Mouse (Mus musculus): ENCODE results near the gene Ston2.
"Not testable (repeated sequence)": the region's sequence is repeated elsewhere in the genome, so short reads cannot be mapped to it uniquely, and the experiment has no call there.

The Ston2 gene

GRCm38 (mm10) chr12:91793266-91793665, 5.1 kb upstream of the Ston2 start:
- no peak for DNase-seq (ENCODE audit: extremely low spot score, low read depth, low spot score)

- DNase-seq (ENCODE audit: extremely low spot score, low read depth, low spot score), result no peak
These were observed 3.6 kb upstream of the Ston2 start for GRCm38 (mm10) chr12:91791822-91792221.

- DNase-seq (ENCODE audit: extremely low spot score, low read depth, low spot score), result no peak
These were observed 1.6 kb upstream of the Ston2 start for GRCm38 (mm10) chr12:91789801-91790200.

GRCm38 (mm10) chr12:91788446-91788845, 259 bp upstream of the Ston2 start:
- not testable (repeated sequence) for DNase-seq (ENCODE audit: extremely low spot score, low read depth, low spot score)

GRCm38 (mm10) chr12:91786355-91786754, 1.8 kb downstream of the Ston2 start:
- no peak for DNase-seq (ENCODE audit: extremely low spot score, low read depth, low spot score)

- DNase-seq (ENCODE audit: extremely low spot score, low read depth, low spot score), result no peak
These were observed 6.8 kb downstream of the Ston2 start for GRCm38 (mm10) chr12:91781432-91781831.

GRCm38 (mm10) chr12:91780531-91780930, 7.7 kb downstream of the Ston2 start:
- no peak for DNase-seq (ENCODE audit: extremely low spot score, low read depth, low spot score)

GRCm38 (mm10) chr12:91779004-91779365, 9.2 kb downstream of the Ston2 start:
- peak; percentile 37 for DNase-seq (ENCODE audit: extremely low spot score, low read depth, low spot score)

- no peak for DNase-seq (ENCODE audit: extremely low spot score, low read depth, low spot score)
These were observed 9.8 kb downstream of the Ston2 start for GRCm38 (mm10) chr12:91778211-91779003.

GRCm38 (mm10) chr12:91776342-91776741, 11.8 kb downstream of the Ston2 start:
- DNase-seq (ENCODE audit: extremely low spot score, low read depth, low spot score), result no peak

GRCm38 (mm10) chr12:91774811-91775284, 13.3 kb downstream of the Ston2 start:
- DNase-seq (ENCODE audit: extremely low spot score, low read depth, low spot score), result no peak

GRCm38 (mm10) chr12:91768871-91769270, 19.3 kb downstream of the Ston2 start:
- DNase-seq (ENCODE audit: extremely low spot score, low read depth, low spot score), result no peak

GRCm38 (mm10) chr12:91768176-91768575, 20.0 kb downstream of the Ston2 start:
- no peak for DNase-seq (ENCODE audit: extremely low spot score, low read depth, low spot score)

- no peak for DNase-seq (ENCODE audit: extremely low spot score, low read depth, low spot score)
These were observed 21.7 kb downstream of the Ston2 start for GRCm38 (mm10) chr12:91766338-91767107.

- no peak for DNase-seq (ENCODE audit: extremely low spot score, low read depth, low spot score)
These were observed 22.7 kb downstream of the Ston2 start for GRCm38 (mm10) chr12:91765504-91765903.

- no peak for DNase-seq (ENCODE audit: extremely low spot score, low read depth, low spot score)
These were observed 23.1 kb downstream of the Ston2 start for GRCm38 (mm10) chr12:91765054-91765453.

GRCm38 (mm10) chr12:91764471-91764870, 23.7 kb downstream of the Ston2 start:
- no peak for DNase-seq (ENCODE audit: extremely low spot score, low read depth, low spot score)

- DNase-seq (ENCODE audit: extremely low spot score, low read depth, low spot score), result no peak
These were observed 28.4 kb downstream of the Ston2 start for GRCm38 (mm10) chr12:91759836-91760235.

GRCm38 (mm10) chr12:91757854-91758562, 30.2 kb downstream of the Ston2 start:
- no peak for DNase-seq (ENCODE audit: extremely low spot score, low read depth, low spot score)

- DNase-seq (ENCODE audit: extremely low spot score, low read depth, low spot score), result no peak
These were observed 31.5 kb downstream of the Ston2 start for GRCm38 (mm10) chr12:91756562-91757166.

- DNase-seq (ENCODE audit: extremely low spot score, low read depth, low spot score), result no peak
These were observed 33.6 kb downstream of the Ston2 start for GRCm38 (mm10) chr12:91754606-91755005.
